Mouse (Mus musculus) stomach, embryonic 15.5 days (tissue): ENCODE results near the gene Tex30. TPM values are rescaled to one million over a fixed set of nuclear protein-coding genes. Genes with fewer than 3 reads are reported as not detected.

ENCODE experiments used
- ATAC-seq: fragments of 200-750 bp; cut with Nextera tagmentation; 2 replicates; pipeline ENCODE4 v1.8.0; 2017; ENCODE audit warnings: low read depth, moderate number of reproducible peaks, moderate TSS enrichment; ENCODE audit not compliant: insufficient read depth, low FRiP score
- H3K27ac ChIP-seq: fragments of 300-500 bp; sonication (generic); 2 replicates; pipeline ENCODE4 v1.5.1; 2015; ENCODE audit warnings: mild to moderate bottlenecking, inconsistent platforms
- H3K27me3 ChIP-seq: fragments of 300-500 bp; sonication (generic); replicated peaks from 2 replicates; pipeline ENCODE4 v1.6.1; 2015; ENCODE audit warnings: inconsistent platforms
- H3K36me3 ChIP-seq: fragments of 300-500 bp; sonication (generic); 2 replicates; pipeline ENCODE4 v1.6.1; 2015; ENCODE audit warnings: inconsistent platforms
- H3K4me1 ChIP-seq: fragments of 300-500 bp; sonication (generic); 2 replicates; pipeline ENCODE4 v1.6.1; 2015; ENCODE audit warnings: inconsistent platforms
- H3K4me2 ChIP-seq: fragments of 300-500 bp; sonication (generic); 2 replicates; pipeline ENCODE4 v1.6.1; 2015; ENCODE audit warnings: mild to moderate bottlenecking, inconsistent platforms
- H3K4me3 ChIP-seq: fragments of 300-500 bp; sonication (generic); replicated peaks from 2 replicates; pipeline ENCODE4 v1.5.1; 2015; ENCODE audit warnings: inconsistent platforms
- H3K9ac ChIP-seq: fragments of 300-500 bp; sonication (generic); 2 replicates; pipeline ENCODE4 v1.6.1; 2015; ENCODE audit warnings: inconsistent platforms
- H3K9me3 ChIP-seq: fragments of 300-500 bp; sonication (generic); 2 replicates; pipeline ENCODE4 v1.6.1; 2016; ENCODE audit warnings: inconsistent platforms
- WGBS: fragments of 180-500 bp; shearing (Covaris S2); methylation state at CpG from one replicate; pipeline ENCODE4 v1.1.7; 2015; 5-methylcytosine and 5-hydroxymethylcytosine counted together
- polyA plus RNA-seq: library from polyadenylated mRNA; unstranded; fragments of >200 nt; fragmentation: Nextera tagmentation; extraction: Ambion mirVana; gene quantifications from 2 replicates; pipeline ENCODE4 v1.2.1, GENCODE M21; 2015

Gene Tex30
- polyA plus RNA-seq = 74.2 and 82.2 TPM in 2 replicates

DNA sequence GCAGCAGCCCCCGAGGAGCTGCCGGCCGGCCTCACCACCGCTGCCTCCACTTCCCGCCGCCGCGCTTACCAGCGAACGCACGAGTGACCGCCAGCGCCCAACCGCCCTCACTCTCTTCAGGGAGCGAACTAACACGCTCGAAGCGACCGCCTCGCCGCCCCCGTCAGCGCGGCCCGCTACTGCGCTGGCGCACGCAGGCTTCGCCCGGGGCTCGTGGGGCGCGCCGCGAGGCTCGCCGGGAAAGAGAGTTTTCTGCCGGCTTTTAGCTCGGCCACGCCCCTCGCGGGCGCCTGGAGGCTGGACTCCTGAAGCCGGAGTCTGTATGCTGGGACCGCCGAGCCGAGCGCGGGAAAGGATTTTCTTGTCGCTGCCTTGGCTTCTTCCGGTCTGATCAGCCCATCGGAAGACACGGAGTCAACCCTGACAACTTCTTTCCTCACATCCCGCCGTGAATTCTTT lies at the start of gene Tex30:
TSS of gene Tex30 (minus strand) at position 183 of the 459 bp plus-strand sequence.
- H3K4me1 ChIP-seq = peaks cover 3% of the 10 kb centered on the region; the same call in 1 of the 2 replicates
- ATAC-seq = peak; percentile 96
- no peaks in the 10 kb centered on the region for H3K9me3 ChIP-seq
- H3K9ac ChIP-seq = peak within 1 kb of the TSS; percentile 67
- H3K4me2 ChIP-seq = peak within 1 kb of the TSS; percentile 63
- peak within 1 kb of the TSS; percentile 89 for H3K4me3 ChIP-seq
- WGBS = under 1% methylated on average over 54 of the region's 55 CpGs
- H3K27ac ChIP-seq = peak within 1 kb of the TSS; percentile 94
- H3K36me3 ChIP-seq = 0 out of 2 replicates have a peak, but pooled peaks cover 6% of the 10 kb centered on the region
- no peaks in the 10 kb centered on the region for H3K27me3 ChIP-seq

DNA sequence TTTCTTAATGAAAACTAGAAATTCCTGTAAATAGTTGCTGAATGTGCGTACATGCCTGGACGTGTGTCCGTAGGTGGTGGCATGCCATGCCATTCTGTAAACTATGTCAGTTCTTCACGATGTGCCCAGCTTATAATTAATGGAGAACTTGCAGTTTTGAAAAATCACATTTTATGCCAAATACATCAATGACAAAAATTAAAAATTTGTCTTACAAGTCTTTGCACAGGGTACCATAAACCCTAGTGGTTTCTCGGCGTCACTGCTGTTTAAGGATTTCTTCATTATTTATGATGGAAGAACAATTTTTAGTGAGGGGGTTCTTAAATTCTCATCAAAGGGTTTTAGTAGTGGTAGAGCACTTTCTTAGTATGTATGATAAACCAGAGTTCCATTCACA lies 46.5 kb upstream of the Tex30 start:
- no peaks in the 10 kb centered on the region for H3K9me3 ChIP-seq
- 0 out of 2 replicates have a peak, but pooled peaks cover 2% of the 10 kb centered on the region for H3K36me3 ChIP-seq
- H3K27me3 ChIP-seq = no peaks in the 10 kb centered on the region
- ATAC-seq = no peak
- 20% methylated on average over 6 of the region's 6 CpGs for WGBS
- H3K9ac ChIP-seq = peak overlapping the region; percentile 67; the same call in 1 of the 2 replicates
- peak overlapping the region; percentile 74 for H3K4me3 ChIP-seq
- H3K4me2 ChIP-seq = peak overlapping the region; percentile 60
- H3K27ac ChIP-seq = peak overlapping the region; percentile 94; the same call in 1 of the 2 replicates
- H3K4me1 ChIP-seq = no peaks in the 10 kb centered on the region

DNA sequence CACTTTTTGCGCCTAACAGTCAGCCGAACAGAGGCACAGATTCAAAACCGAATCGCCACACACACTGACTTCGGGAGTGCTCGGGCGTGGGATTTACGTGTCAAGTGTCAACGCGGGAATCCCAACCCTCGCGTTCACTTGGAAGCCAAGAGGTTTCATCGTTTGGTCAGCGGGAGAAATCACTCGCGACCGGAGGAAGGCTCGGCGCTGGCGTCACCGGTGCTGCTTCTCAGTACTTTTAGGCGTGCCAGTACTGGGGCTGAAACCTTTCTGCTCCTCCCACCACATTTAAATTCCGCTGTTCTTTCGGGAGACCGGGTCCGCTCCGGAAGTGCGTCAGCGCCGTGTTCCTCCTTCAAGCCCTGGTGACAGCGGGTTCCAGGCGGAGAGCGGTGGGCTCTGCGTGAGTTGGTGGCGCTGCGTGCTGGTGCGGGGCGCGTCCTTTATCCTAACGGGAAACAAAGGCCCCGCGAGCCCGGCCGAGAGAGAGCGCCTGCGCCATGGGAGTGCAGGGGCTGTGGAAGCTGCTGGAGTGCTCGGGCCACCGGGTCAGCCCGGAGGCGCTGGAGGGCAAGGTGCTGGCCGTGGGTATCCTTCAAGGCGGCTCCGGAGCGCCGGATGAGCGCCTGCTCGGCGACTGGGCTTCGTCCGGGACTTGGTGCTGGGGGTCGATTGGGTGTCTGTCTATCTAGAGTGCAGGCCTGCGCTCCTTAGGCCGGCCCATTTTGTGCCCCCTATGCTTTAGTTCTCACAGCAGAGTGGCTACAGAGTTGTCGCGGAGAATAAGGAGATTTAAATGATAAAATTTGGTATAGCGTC lies 45.5 kb upstream of the Tex30 start, which contains the start of gene Ercc5:
TSS of gene Ercc5 (plus strand) at position 182 of the 819 bp plus-strand sequence.
- no peaks in the 10 kb centered on the region for H3K27me3 ChIP-seq
- ATAC-seq = peak; percentile 97
- WGBS = under 1% methylated on average over 66 of the region's 66 CpGs

DNA sequence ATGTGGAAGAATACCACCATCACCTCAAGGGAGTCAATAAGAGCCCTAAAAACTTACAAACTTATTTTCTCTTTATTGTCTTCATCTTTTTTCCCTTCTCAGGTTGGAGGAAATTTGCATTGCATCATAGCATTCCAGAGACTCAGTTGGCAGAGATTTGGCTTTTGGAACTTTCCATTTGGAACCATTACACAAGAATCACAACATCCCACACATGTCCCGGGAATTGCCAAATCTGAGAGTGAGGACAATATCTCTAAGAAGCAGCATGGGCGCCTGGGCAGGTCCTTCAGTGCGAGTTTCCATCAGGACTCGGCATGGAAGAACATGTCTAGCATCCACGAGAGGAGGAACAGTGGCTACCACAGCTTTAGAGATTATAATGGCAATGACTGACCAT lies 40.5 kb upstream of the Tex30 start:
- Histone ChIP-seq H3K27ac (no peak overlapping the region), H3K4me3 (no peak overlapping the region), H3K4me1 (no peaks in the 10 kb centered on the region), H3K36me3 (peaks cover 18% of the 10 kb centered on the region), H3K4me2 (no peak overlapping the region), H3K27me3 (no peaks in the 10 kb centered on the region), H3K9me3 (no peaks in the 10 kb centered on the region), H3K9ac (no peak overlapping the region)
- no peak for ATAC-seq
- 93% methylated on average over 5 of the region's 5 CpGs for WGBS

More for the DNA sequence above, 45.5 kb upstream of the Tex30 start, which contains the start of gene Ercc5:
- no peaks in the 10 kb centered on the region for H3K4me1 ChIP-seq
- peak within 1 kb of the TSS; percentile 60 for H3K4me2 ChIP-seq
- H3K36me3 ChIP-seq = peaks cover 11% of the 10 kb centered on the region; the same call in 1 of the 2 replicates
- H3K27ac ChIP-seq = peak within 1 kb of the TSS; percentile 94
- H3K9me3 ChIP-seq = no peaks in the 10 kb centered on the region
- peak within 1 kb of the TSS; percentile 74 for H3K4me3 ChIP-seq
- peak within 1 kb of the TSS; percentile 67 for H3K9ac ChIP-seq

DNA sequence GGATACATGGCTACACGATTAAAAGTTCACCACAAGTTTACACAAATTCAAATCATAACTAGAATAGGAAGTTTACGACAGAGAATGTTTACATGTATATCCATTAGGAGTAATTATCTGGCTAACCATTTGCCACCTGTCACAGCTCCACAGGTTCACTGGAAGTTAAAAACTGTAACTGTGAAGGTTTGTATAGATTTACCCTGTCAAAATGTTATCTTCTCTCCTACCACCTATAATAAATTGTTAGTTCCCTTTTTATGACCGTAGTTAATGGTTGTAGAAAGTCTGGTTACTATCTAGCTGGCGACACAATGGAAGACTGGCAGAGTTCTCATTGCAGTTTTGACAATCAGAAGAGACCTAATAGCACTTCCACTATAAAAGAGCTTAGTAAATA lies 38.0 kb upstream of the Tex30 start:
- Histone ChIP-seq H3K9ac (no peak overlapping the region), H3K27ac (no peak overlapping the region), H3K27me3 (no peaks in the 10 kb centered on the region), H3K36me3 (peaks cover 18% of the 10 kb centered on the region), H3K9me3 (no peaks in the 10 kb centered on the region), H3K4me1 (no peaks in the 10 kb centered on the region), H3K4me3 (no peak overlapping the region), H3K4me2 (no peak overlapping the region)
- ATAC-seq = no peak
- WGBS = 34% methylated on average over 4 of the region's 4 CpGs

DNA sequence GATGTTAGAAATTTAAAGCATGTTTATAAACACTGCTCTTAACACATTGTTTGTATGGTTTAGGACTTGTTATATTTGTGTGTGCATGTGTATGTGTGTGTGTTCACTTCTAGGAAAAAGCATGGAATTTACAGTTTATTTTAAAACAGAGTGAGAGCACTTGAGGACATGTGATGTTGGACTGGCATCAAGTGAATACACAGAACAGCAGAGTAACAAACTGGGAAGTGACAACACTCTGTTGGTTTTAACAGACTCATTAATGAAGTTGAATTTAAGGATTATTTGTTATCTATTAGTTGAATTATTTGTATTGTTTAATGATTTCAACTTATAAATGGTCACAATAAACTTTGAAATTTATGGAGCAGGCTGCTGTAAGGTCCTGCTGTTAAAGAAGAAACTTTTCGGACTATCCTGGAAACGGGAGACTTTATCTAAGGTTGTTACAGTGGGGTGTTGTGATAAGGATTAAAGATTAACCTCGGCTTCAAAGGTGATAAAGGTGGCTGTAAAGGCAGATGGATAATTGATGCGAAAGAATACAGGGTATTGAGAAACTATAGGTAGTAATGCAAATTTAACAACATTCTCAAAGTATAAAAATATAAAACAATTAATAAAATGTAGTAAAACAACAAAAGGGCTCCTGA lies 27.8 kb upstream of the Tex30 start:
- Histone ChIP-seq H3K4me1 (no peaks in the 10 kb centered on the region), H3K4me3 (no peak overlapping the region), H3K4me2 (no peak overlapping the region), H3K9ac (no peak overlapping the region), H3K27me3 (no peaks in the 10 kb centered on the region), H3K27ac (no peak overlapping the region), H3K9me3 (no peaks in the 10 kb centered on the region), H3K36me3 (0 out of 2 replicates have a peak, but pooled peaks cover 8% of the 10 kb centered on the region)
- no peak for ATAC-seq
- WGBS = 63% methylated on average over 4 of the region's 4 CpGs

DNA sequence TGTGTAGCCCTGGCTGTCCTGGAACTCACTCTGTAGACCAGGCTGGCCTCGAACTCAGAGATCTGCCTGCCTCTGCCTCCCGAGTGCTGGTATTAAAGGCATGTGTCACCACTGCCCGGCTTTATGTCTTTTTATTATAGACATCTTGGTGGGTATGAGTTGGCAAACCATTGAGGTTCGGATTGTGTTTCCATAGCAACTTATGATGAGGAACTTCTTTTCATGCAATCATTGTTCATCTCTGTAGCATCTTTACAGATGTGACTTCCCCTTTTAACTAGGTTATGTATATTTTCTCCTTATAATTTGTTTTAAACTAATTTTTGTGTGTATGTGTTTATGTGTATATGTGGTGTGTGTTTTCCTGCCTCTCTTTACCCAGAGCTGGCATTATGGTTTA lies 23.3 kb upstream of the Tex30 start:
- WGBS = 92% methylated on average over 4 of the region's 4 CpGs
- Histone ChIP-seq H3K9me3 (no peaks in the 10 kb centered on the region), H3K9ac (no peak overlapping the region), H3K4me1 (no peaks in the 10 kb centered on the region), H3K27me3 (no peaks in the 10 kb centered on the region), H3K4me2 (no peak overlapping the region), H3K36me3 (0 out of 2 replicates have a peak, but pooled peaks cover 12% of the 10 kb centered on the region), H3K27ac (no peak overlapping the region), H3K4me3 (no peak overlapping the region)
- ATAC-seq = no peak

DNA sequence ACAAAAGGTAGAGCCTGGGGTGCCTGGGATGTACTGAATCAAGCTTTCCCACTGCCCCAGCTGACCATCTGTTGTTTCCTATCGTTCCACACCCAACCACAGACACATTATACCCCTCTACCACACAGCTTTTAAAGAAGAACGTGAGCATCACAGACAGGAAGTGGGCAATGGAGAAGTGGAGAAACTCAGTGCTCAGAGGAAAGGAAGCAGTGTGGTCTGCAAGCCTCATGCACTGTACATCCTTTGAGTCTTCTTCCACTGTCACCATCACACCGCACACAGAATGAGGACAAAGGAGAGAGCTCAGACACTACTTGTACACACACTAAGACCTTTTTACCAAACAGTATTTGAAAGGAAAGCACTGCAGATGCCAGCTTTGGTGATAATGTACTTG lies 20.0 kb upstream of the Tex30 start:
- 70% methylated on average over 3 of the region's 3 CpGs for WGBS
- Histone ChIP-seq H3K27ac (no peak overlapping the region), H3K4me1 (no peaks in the 10 kb centered on the region), H3K9ac (no peak overlapping the region), H3K9me3 (no peaks in the 10 kb centered on the region), H3K4me2 (no peak overlapping the region), H3K4me3 (no peak overlapping the region), H3K27me3 (no peaks in the 10 kb centered on the region), H3K36me3 (0 out of 2 replicates have a peak, but pooled peaks cover 12% of the 10 kb centered on the region)
- no peak for ATAC-seq

DNA sequence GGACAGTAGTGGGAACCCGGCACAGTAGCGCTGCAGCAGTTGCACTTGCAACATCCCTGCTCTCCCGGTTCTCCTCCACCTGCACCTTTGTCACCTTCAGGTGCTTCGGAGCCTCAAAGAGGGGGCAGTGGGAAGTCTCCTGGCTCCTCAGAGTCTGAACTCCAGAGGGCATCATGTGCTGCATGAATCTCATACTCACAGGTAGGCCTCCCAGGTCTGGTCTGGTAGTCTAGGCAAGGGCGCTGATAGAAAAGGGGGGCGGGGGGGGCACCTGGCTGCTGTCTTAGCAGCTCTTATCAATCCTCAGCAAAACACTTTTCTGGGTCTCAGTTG lies 17.8 kb upstream of the Tex30 start:
- Histone ChIP-seq H3K4me3 (peak overlapping the region; percentile 71), H3K9me3 (no peaks in the 10 kb centered on the region)

DNA sequence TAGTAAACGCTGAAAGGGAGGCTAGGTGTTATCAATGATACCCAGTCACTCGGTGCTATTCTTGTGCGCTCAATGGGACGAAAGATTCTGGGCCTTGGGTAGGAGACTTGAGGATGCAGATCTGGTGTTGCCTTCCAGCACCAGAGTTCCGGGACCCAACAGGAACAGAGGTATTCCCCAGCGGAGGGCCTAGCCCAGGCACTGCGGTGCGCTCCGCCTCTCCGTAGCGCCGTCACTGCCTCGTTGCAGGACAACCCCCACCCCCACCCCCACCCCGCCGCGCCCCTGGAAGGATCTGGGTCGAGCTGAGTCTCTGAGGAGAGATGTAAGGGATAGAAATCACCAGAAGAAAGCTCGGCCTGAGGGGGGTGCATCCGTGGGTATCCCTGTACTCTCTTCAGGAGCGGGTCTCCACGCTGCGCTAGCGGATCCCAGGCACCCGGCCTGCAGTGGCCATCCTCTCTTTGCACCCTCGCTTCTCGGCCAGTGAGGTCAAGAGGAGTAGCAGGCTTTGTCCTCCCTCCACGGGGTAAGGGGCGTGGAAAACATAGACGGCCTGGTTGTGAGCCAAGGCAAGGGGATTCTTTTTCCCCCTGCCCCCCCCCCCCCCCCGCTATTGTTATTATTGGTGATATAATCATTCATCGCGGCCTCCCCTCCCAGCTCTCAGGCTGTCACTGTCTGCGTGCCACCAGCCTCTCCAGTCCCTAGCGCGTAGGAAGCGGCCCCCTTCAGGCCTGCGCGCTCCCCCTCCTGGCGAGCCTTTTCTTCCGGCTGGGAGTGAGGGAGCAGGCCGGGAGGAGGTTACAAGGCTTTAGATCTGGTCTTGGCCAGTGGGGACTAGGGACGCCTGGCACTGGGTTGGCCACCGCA lies 17.2 kb upstream of the Tex30 start:
- H3K4me3 ChIP-seq = peak overlapping the region; percentile 71
- peak overlapping the region; percentile 55 for H3K9ac ChIP-seq
- H3K36me3 ChIP-seq = 0 out of 2 replicates have a peak, but pooled peaks cover 5% of the 10 kb centered on the region
- WGBS = under 1% methylated on average over 41 of the region's 43 CpGs
- H3K9me3 ChIP-seq = no peaks in the 10 kb centered on the region
- H3K27ac ChIP-seq = peak overlapping the region; percentile 98
- peak overlapping the region; percentile 82 for H3K4me2 ChIP-seq
- peak; percentile 87 for ATAC-seq
- no peaks in the 10 kb centered on the region for H3K27me3 ChIP-seq
- H3K4me1 ChIP-seq = no peaks in the 10 kb centered on the region

More for the DNA sequence above, 17.8 kb upstream of the Tex30 start:
- no peaks in the 10 kb centered on the region for H3K4me1 ChIP-seq
- H3K36me3 ChIP-seq = 0 out of 2 replicates have a peak, but pooled peaks cover 5% of the 10 kb centered on the region
- H3K4me2 ChIP-seq = peak overlapping the region; percentile 82
- peak overlapping the region; percentile 98 for H3K27ac ChIP-seq
- peak overlapping the region; percentile 55 for H3K9ac ChIP-seq
- 5% methylated on average over 6 of the region's 6 CpGs for WGBS
- H3K27me3 ChIP-seq = no peaks in the 10 kb centered on the region
- peak; percentile 20; the same call in 1 of the 2 replicates for ATAC-seq
